Mouse (Mus musculus) E14TG2a.4 (cell line): Measurements from ENCODE around the gene Dpp3.

Experiments used
- CTCF ChIP-seq: conservative IDR thresholded peaks from 2 replicates; pipeline ENCODE4 v1.5.1; 2014; ENCODE audit warnings: low read length
- NANOG ChIP-seq: IDR thresholded peaks from 2 replicates; pipeline ENCODE4 v1.6.1; 2014; ENCODE audit warnings: borderline replicate concordance, low read length, mixed read lengths
- POU5F1 ChIP-seq: IDR thresholded peaks from 2 replicates; pipeline ENCODE4 v1.6.1; 2014; ENCODE audit warnings: low read length, borderline replicate concordance

DNA sequence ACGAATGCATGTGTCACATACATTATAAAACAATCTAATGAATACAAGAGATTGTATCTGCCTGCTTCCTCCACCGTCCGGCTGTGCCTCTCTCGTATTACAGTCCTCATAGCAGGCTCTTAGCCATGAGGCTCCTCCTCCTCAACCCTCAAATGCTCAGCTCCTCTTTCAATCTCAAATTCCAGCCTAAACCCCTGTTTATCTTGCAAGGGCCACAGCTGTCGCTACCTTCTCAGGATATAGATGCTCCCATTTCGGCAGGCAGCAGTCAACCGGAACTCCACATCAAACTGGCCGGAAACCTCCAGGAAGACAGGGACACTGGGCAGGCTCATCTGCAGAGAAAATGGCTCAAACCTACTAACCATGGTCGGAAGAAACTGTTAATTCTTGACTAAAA is 29.1 kb downstream of the Dpp3 start:
- TF ChIP-seq CTCF, result no peak
- TF ChIP-seq POU5F1, result no peak
- no peak for TF ChIP-seq NANOG
